Mouse (Mus musculus) liver, adult 2 months (tissue): ENCODE data around the gene Calhm1. TPM values are rescaled to one million over a fixed set of nuclear protein-coding genes. Genes with fewer than 3 reads are reported as not detected.

Experiments
- DNase-seq: peaks from one replicate; pipeline ENCODE4 v3.0.0-alpha.2; 2011; ENCODE audit warnings: low read depth, low spot score; ENCODE audit errors: extremely low read depth
- H3K27ac ChIP-seq: fragments of 200-500 bp; replicated peaks from 2 replicates; pipeline ENCODE4 v1.5.1; 2012; ENCODE audit warnings: low read depth, mild to moderate bottlenecking, control low read depth, inconsistent platforms, low read length; ENCODE audit not compliant: insufficient read depth
- H3K27me3 ChIP-seq: fragments of 200-500 bp; 2 replicates; pipeline ENCODE4 v1.6.1; 2012; ENCODE audit warnings: mild to moderate bottlenecking, moderate library complexity, low read length, inconsistent platforms; ENCODE audit not compliant: control insufficient read depth, insufficient read depth
- H3K36me3 ChIP-seq: fragments of 200-500 bp; 2 replicates; pipeline ENCODE4 v1.6.1; 2012; ENCODE audit warnings: low read length, inconsistent platforms; ENCODE audit not compliant: control insufficient read depth, insufficient read depth
- H3K4me1 ChIP-seq: fragments of 200-500 bp; 2 replicates; pipeline ENCODE4 v1.6.1; 2011; ENCODE audit warnings: low read length; ENCODE audit not compliant: control insufficient read depth, insufficient read depth
- H3K4me3 ChIP-seq: fragments of 200-500 bp; 2 replicates; pipeline ENCODE4 v1.5.1; 2011; ENCODE audit warnings: low read depth, mild to moderate bottlenecking, control low read depth, low read length, moderate library complexity; ENCODE audit not compliant: insufficient read depth
- H3K79me2 ChIP-seq: fragments of 200-500 bp; 2 replicates; pipeline ENCODE4 v1.6.1; 2012; ENCODE audit warnings: inconsistent platforms, mild to moderate bottlenecking, low read length, moderate library complexity; ENCODE audit not compliant: control insufficient read depth, insufficient read depth
- H3K9ac ChIP-seq: fragments of 200-500 bp; 2 replicates; pipeline ENCODE4 v1.6.1; 2012; ENCODE audit warnings: low read depth, mild to moderate bottlenecking, control low read depth, inconsistent platforms, low read length
- CTCF ChIP-seq: fragments of 200-500 bp; IDR thresholded peaks from 2 replicates; pipeline ENCODE4 v1.5.1; 2011; ENCODE audit warnings: low read depth, low read length, control low read depth
- POLR2A ChIP-seq: fragments of 200-500 bp; IDR thresholded peaks from 2 replicates; pipeline ENCODE4 v1.6.1; 2011; ENCODE audit warnings: low read length, control low read depth; ENCODE audit not compliant: insufficient read depth; ENCODE audit errors: extremely low read depth
- WGBS: fragments of 180-500 bp; shearing (Covaris S2); methylation state at CpG from one replicate; pipeline ENCODE4 v1.1.7; 2018; 5-methylcytosine and 5-hydroxymethylcytosine counted together
- polyA plus RNA-seq: library from polyadenylated mRNA; depleted of rRNA; stranded (reverse); fragments of >200 nt; gene quantifications from 2 replicates; pipeline ENCODE4 v1.2.3, GENCODE M21; 2012
- total RNA-seq: library from RNA; depleted of rRNA; stranded (reverse); fragments of >200 nt; gene quantifications from 2 replicates; pipeline ENCODE4 v1.2.3, GENCODE M21; 2014

Gene Calhm1
- total and polyA plus RNA-seq, 2 experiments: not detected

DNA sequence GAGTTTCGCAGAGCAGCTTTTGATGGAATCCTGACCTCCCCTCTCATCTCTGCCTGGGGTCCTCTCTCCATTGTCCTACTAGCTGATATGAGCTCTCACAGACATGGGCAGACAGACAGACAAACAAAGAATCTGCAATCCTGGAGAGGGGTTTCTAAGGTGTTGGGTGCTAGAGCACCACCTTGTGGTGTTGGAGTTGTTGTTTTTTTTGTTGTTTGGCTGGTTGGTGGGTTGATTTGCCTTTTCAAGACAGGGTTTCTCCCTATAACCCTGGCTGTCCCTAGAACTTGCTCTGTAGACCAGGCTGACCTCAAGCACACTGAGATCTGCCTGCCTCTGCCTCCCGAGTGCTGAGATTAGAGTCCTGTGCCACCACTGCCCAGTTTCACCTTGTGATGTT lies 31.4 kb upstream of the Calhm1 start:
- Histone ChIP-seq H3K79me2 (no peaks in the 10 kb centered on the region), H3K4me3 (no peak overlapping the region), H3K27ac (no peak overlapping the region), H3K4me1 (no peaks in the 10 kb centered on the region; the same call in 1 of the 2 replicates), H3K27me3 (peaks cover 16% of the 10 kb centered on the region), H3K9ac (no peak overlapping the region), H3K36me3 (no peaks in the 10 kb centered on the region)
- WGBS: 65% methylated on average over 2 of the region's 2 CpGs
- DNase-seq: no peak
- TF ChIP-seq POLR2A: no peak
- no peak for TF ChIP-seq CTCF

DNA sequence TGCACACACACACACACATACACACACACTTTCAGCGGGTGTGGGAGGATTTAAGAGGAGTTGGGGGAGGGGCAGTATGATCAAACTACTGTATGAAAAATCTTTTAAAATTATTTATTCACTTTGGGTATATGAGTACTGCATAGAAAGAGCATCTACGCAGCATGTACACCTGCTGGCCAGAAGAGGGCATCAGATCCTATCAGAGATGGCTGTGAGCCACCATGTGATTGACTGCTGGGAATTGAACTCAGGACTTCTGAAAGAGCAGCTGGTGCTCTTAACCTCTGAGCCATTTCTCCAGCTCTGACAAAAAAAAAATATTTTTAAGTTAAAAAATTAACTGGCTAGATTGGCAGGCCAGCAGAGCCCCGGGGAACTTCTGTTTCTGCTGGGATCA lies 30.5 kb upstream of the Calhm1 start:
- Histone ChIP-seq H3K27me3 (peaks cover 12% of the 10 kb centered on the region), H3K4me3 (no peak overlapping the region), H3K27ac (no peak overlapping the region), H3K4me1 (no peaks in the 10 kb centered on the region; the same call in 1 of the 2 replicates), H3K36me3 (no peaks in the 10 kb centered on the region), H3K9ac (no peak overlapping the region), H3K79me2 (no peaks in the 10 kb centered on the region)
- DNase-seq: peak; percentile 52
- TF ChIP-seq CTCF: peak; percentile 61; the same call in 1 of the 2 replicates
- TF ChIP-seq POLR2A: no peak
- WGBS: 47% methylated on average over 3 of the region's 3 CpGs

DNA sequence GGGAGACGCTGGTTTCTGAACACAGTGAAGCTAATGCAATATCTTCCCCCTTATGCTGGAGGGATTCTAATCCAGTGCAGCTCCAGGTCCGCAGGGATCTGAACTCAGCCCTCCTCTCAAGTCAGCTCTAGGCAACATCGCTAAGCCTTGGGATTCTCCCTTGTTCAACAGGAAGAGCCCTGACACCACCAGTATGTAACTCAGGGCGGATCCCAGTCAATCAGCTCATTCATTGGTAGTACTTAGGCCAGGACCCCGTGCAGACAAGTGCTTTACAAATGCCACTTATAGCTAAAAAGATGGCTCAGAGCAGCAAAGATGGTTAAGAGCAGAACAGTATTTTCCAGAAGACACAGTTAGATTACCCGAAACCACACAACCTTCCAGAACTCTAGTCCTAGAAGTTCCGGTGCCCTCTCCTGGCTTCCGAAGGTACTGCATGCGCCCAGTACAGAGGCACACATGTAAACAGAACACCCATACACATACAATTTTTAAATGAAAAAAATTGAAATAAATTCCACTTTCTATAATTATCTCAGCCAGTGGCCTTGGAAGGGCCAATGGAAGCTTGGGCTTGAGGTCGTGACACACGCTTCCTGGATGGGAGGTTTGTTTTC lies 24.8 kb upstream of the Calhm1 start:
- DNase-seq: peak; percentile 58
- Histone ChIP-seq H3K9ac (no peak overlapping the region), H3K4me3 (no peak overlapping the region), H3K27ac (no peak overlapping the region), H3K4me1 (no peaks in the 10 kb centered on the region; the same call in 1 of the 2 replicates), H3K27me3 (no peaks in the 10 kb centered on the region), H3K36me3 (no peaks in the 10 kb centered on the region), H3K79me2 (no peaks in the 10 kb centered on the region)
- TF ChIP-seq POLR2A: no peak
- TF ChIP-seq CTCF: peak; percentile 73
- WGBS: 28% methylated on average over 11 of the region's 11 CpGs

DNA sequence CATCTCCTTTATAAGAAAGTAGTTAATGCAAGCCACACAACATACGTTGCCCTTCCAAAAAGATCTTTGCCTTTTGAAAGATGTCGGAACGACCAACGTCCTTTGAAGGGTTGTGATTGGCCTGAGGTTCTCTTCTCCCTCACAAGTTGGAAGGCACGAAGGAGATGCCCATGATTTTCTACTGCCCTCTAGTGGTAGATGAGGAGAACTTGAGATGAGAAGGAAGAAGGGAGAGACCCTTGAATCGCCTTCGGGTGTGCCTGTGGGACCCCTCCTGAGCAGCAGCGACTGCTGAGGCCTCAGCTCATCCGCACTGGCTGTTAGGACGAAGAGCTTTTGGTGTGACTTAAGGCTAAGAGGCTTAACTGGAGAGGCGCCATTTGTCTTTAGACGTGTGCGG lies 24.2 kb upstream of the Calhm1 start:
- H3K4me1 ChIP-seq: no peaks in the 10 kb centered on the region; the same call in 1 of the 2 replicates
- H3K27ac ChIP-seq: no peak overlapping the region
- TF ChIP-seq POLR2A (no peak), CTCF (peak; percentile 71)
- no peak overlapping the region for H3K9ac ChIP-seq
- H3K36me3 ChIP-seq: no peaks in the 10 kb centered on the region
- peak; percentile 49 for DNase-seq
- H3K27me3 ChIP-seq: no peaks in the 10 kb centered on the region
- peak overlapping the region; percentile 40; the same call in 1 of the 2 replicates for H3K4me3 ChIP-seq
- 9% methylated on average over 13 of the region's 13 CpGs for WGBS
- H3K79me2 ChIP-seq: no peaks in the 10 kb centered on the region

DNA sequence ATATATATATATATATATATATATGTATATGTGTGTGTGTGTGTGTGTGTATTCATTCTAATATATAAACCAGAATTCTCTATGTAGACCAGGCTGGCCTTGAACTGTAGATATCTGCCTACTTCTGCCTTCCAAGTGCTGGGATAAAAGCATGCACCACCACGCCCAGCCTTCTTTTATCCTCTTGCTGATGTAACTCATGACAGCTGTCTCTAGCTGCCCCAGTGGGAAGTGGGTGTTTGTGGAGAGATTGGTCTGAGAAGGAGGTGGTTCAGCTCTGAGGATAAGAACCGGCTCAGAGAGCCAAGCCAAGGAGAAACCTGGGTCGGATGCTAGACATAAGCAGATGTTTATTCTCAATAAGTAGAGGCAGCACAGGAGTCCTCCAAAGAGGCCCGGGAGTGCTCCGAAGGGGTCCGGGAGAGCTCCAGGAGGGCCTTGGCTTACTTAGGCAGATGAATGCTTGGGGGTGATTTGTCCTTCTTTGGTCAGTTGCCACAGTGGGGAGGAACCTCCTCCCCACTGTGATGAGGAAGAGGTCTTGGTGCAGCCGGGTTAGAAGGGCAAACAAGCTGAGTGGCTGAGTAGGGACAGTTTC lies 23.7 kb upstream of the Calhm1 start:
- no peak overlapping the region for H3K9ac ChIP-seq
- no peak for DNase-seq
- no peaks in the 10 kb centered on the region; the same call in 1 of the 2 replicates for H3K4me1 ChIP-seq
- 66% methylated on average over 7 of the region's 7 CpGs for WGBS
- no peak overlapping the region for H3K4me3 ChIP-seq
- no peak overlapping the region for H3K27ac ChIP-seq
- H3K27me3 ChIP-seq: no peaks in the 10 kb centered on the region
- H3K36me3 ChIP-seq: no peaks in the 10 kb centered on the region
- no peaks in the 10 kb centered on the region for H3K79me2 ChIP-seq
- TF ChIP-seq CTCF: no peak

DNA sequence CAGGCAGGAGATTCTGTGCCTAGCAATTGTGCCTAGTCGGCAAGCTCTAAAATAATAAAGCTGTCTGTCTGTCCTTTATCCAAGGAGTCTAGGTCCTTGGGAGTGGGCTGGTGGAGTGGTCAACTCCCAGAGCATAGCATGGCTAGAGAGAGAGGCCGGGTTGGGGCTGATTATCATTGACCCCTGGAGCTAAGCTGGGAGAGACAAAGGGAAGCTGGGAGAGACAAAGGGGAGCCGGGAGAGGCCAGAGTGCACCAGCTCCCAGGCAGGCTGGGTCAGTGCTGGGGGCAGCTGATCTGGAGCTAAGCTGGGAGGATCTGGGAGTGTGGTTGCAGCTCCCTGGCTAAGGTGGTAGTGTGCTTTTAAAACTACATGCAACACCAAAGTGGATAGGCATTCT lies 22.7 kb upstream of the Calhm1 start:
- no peak for TF ChIP-seq POLR2A
- no peak for TF ChIP-seq CTCF
- Histone ChIP-seq H3K36me3 (no peaks in the 10 kb centered on the region), H3K4me3 (no peak overlapping the region), H3K79me2 (no peaks in the 10 kb centered on the region), H3K9ac (no peak overlapping the region), H3K27ac (no peak overlapping the region), H3K4me1 (no peaks in the 10 kb centered on the region; the same call in 1 of the 2 replicates), H3K27me3 (no peaks in the 10 kb centered on the region)
- DNase-seq: no peak
- WGBS: 70% methylated on average over 3 of the region's 3 CpGs
